Mouse (Mus musculus): Measurements from ENCODE around the gene Olfr740.

Olfr740 gene

GRCm38 (mm10) chr14:50445245-50445644 lies at the start of gene Olfr740:
TSS of gene Olfr740 (plus strand) at chr14:50445545.
- no peak for DNase-seq (ENCODE audit: low spot score in 2 of 2)

- DNase-seq (ENCODE audit: low spot score in 2 of 2) = no peak
Observed at GRCm38 (mm10) chr14:50407268-50407667, 38.1 kb upstream of the Olfr740 start, which contains the start of gene Olfr738. TSS of gene Olfr738 (plus strand) at chr14:50407568.

DNA sequence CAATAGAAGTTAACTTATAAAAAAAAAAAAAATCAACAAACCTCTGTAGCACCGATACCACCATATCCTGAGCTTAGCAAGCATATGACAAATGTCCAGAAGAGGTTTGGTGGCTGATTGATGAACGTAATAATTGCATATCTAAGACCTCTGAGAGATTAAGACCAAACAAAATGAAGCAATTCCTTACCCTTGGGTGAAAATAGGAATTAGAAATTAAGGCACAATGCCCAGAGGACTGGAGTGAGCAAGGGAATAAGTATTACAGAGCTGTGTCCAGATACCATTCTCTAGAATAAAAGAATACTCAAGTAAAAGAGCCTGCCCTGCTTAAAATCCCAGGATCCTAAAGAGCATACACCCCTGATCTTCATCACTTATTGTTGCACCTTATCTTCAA lies 27.0 kb upstream of the Olfr740 start, which contains the start of gene Olfr739:
Gene Olfr739 (plus strand): TSS at position 301 of the 400 bp plus-strand sequence.
- DNase-seq (ENCODE audit: low spot score in 2 of 2) = no peak

- DNase-seq (ENCODE audit: low spot score in 2 of 2) = no peak
Observed at GRCm38 (mm10) chr14:50472438-50472837, 27.1 kb downstream of the Olfr740 start, which contains the start of gene Olfr741. TSS of gene Olfr741 (plus strand) at chr14:50472738.

DNA sequence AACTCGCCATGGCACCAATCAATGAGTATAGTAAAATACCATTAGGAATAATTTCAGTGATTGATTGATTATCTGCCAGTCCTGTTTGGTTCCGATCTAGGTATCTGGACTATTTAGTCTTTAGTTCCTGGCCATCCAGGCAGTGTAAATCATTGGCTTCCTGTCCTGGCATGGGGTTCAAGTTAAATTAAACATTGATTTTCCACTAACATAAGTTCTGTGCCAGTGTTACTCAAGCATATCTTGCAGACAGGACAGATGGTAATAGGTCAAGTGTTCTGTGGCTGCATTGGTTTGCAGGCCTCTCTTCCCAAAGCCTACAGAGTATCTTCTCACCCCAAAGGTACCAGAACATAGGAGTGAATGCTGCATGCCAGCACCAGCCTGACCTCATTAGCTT lies 33.1 kb downstream of the Olfr740 start:
- no peak for DNase-seq (ENCODE audit: low spot score in 2 of 2)

DNA sequence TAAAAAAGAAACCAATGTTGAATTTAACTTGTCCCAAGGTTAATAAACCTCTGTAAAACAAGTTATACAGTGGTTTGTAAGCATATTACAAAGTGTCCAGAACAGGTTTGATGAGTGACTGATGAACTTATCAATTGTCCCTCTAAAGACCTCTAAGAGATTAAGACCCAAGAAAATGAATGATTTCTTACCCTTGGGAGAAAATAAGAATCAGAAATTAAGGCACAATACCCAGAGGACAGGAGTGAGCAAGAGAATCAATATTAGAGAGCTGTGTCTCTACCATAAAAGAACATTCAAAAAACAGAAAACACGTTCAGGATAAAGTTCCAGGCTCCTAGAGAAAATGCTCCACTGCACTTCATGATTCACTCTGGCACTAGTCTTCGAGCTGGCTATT lies 58.0 kb downstream of the Olfr740 start, which contains the start of gene Olfr742:
Gene Olfr742 (plus strand): TSS at position 301 of the 400 bp plus-strand sequence.
- no peak for DNase-seq (ENCODE audit: low spot score in 2 of 2)

Measured in urinary bladder, postnatal 4 days (tissue).